Comparison of ENCODE assay signal across 8 mouse cellular contexts in the genomic region with DNA sequence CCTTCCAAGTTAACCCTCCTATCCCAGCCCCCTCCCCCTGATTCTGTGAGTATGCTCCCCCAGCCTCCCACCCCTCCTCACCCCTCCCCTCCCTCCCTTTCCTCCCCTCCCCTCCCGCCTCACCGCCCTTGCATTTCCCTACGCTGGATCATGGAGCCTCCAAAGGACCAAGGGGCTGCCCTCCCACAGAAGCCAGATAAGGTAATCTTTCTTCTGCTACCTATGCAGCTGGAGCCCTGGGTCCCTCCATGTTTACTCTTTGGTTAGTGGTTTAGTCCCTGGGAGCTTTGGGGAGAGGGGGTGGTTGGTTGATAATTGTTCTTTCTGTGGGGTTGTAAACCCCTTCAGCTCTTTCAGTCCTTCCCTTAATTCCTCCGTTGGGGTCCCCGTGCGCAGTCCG. TPM values are rescaled to one million over a fixed set of nuclear protein-coding genes. Genes with fewer than 3 reads are reported as not detected.
DNase-seq lines count a peak whose midpoint lies in the region; ATAC-seq and TF ChIP-seq lines count a peak whose summit lies in the region.

Gene Araf, plus strand, starts transcription at position 134 of the 400 bp plus-strand sequence.

- WGBS in kidney, embryonic 14.5 days: 21% methylated on average over 7 of the region's 7 CpGs
- 19% methylated on average over 7 of the region's 7 CpGs for WGBS in embryonic facial prominence, embryonic 14.5 days
- WGBS in heart, embryonic 15.5 days: 20% methylated on average over 5 of the region's 7 CpGs
- 33% methylated on average over 6 of the region's 7 CpGs for WGBS in midbrain, embryonic 15.5 days

- H3K9ac ChIP-seq in kidney, embryonic 14.5 days (ENCODE audit: low read depth, low read length): peak within 1 kb of the TSS; percentile 65
- H3K9ac ChIP-seq in ES-E14 (ENCODE audit: insufficient read depth, low read depth, low read length, poor library complexity, severe bottlenecking): peak within 1 kb of the TSS; percentile 81
- H3K9ac ChIP-seq in embryonic facial prominence, embryonic 14.5 days (ENCODE audit: low read depth, low read length): peak within 1 kb of the TSS; percentile 74
- peak within 1 kb of the TSS; percentile 50 for H3K9ac ChIP-seq in heart, embryonic 15.5 days
- peak within 1 kb of the TSS; percentile 55 for H3K9ac ChIP-seq in midbrain, embryonic 15.5 days

- peak within 1 kb of the TSS; percentile 44 for H3K4me3 ChIP-seq in kidney, embryonic 14.5 days (ENCODE audit: low read length)
- peak within 1 kb of the TSS; percentile 76 to 85 for H3K4me3 ChIP-seq in ES-E14 (ENCODE audit: insufficient read depth in 1 of 2, low read depth in 1 of 2, low read length in 2 of 2, poor library complexity in 1 of 2, severe bottlenecking in 1 of 2)
- peak within 1 kb of the TSS; percentile 45 for H3K4me3 ChIP-seq in embryonic facial prominence, embryonic 14.5 days (ENCODE audit: low read depth, low read length)
- peak within 1 kb of the TSS; percentile 51 for H3K4me3 ChIP-seq in heart, embryonic 15.5 days
- peak within 1 kb of the TSS; percentile 46 for H3K4me3 ChIP-seq in midbrain, embryonic 15.5 days

- H3K27ac ChIP-seq in kidney, embryonic 14.5 days (ENCODE audit: low read depth, low read length): peak within 1 kb of the TSS; percentile 86
- peak within 1 kb of the TSS; percentile 81 for H3K27ac ChIP-seq in ES-E14 (ENCODE audit: insufficient read depth, low read depth, low read length, poor library complexity, severe bottlenecking)
- peak within 1 kb of the TSS; percentile 94 for H3K27ac ChIP-seq in embryonic facial prominence, embryonic 14.5 days (replicated peaks; ENCODE audit: low read depth, low read length)
- H3K27ac ChIP-seq in heart, embryonic 15.5 days: peak within 1 kb of the TSS; percentile 84
- peak within 1 kb of the TSS; percentile 94 for H3K27ac ChIP-seq in midbrain, embryonic 15.5 days

- no peaks in the 10 kb centered on the region for H3K27me3 ChIP-seq in kidney, embryonic 14.5 days (ENCODE audit: control insufficient read depth, insufficient read depth, low read length)
- H3K27me3 ChIP-seq in embryonic facial prominence, embryonic 14.5 days (replicated peaks; ENCODE audit: control insufficient read depth, insufficient read depth, low read length): no peaks in the 10 kb centered on the region
- no peaks in the 10 kb centered on the region for H3K27me3 ChIP-seq in heart, embryonic 15.5 days
- no peaks in the 10 kb centered on the region for H3K27me3 ChIP-seq in midbrain, embryonic 15.5 days (replicated peaks)

- DNase-seq in kidney, postnatal 25 days: no peak
- DNase-seq in ES-E14 (ENCODE audit: low read depth, low spot score): no peak
- peak; percentile 19 for DNase-seq in embryonic facial prominence, embryonic 14.5 days (ENCODE audit: low spot score)
- no peak for DNase-seq in left cerebral cortex, postnatal 25 days (ENCODE audit: low spot score in 2 of 2)
- no peak for DNase-seq in spleen, postnatal 10 days (ENCODE audit: low spot score in 2 of 2)

- ATAC-seq in kidney, embryonic 14.5 days (ENCODE audit: low FRiP score, low TSS enrichment): peak; percentile 57
- peak; percentile 54; the same call in 1 of the 2 replicates for ATAC-seq in embryonic facial prominence, embryonic 14.5 days (ENCODE audit: low read depth)
- no peak for ATAC-seq in heart, embryonic 15.5 days (replicated peaks; ENCODE audit: insufficient number of reproducible peaks, insufficient read depth, low FRiP score, low read depth)
- peak; percentile 78 for ATAC-seq in midbrain, embryonic 15.5 days (replicated peaks)

- in situ Hi-C loops in ES-E14 (cut with MboI; ENCODE audit: low sequenced_read_pairs in 2 of 2, unreplicated experiment in 2 of 2): no loop called here

- intact Hi-C loops in left cerebral cortex, postnatal 25 days (cut with DNase I): no loop called here

- H3K4me2 ChIP-seq in kidney, embryonic 14.5 days (replicated peaks; ENCODE audit: low read depth, low read length): peak within 1 kb of the TSS; percentile 39
- H3K4me2 ChIP-seq in embryonic facial prominence, embryonic 14.5 days (ENCODE audit: low read depth, low read length): peak within 1 kb of the TSS; percentile 53
- peak within 1 kb of the TSS; percentile 64 for H3K4me2 ChIP-seq in heart, embryonic 15.5 days
- H3K4me2 ChIP-seq in midbrain, embryonic 15.5 days: peak within 1 kb of the TSS; percentile 51

- no peaks in the 10 kb centered on the region for H3K4me1 ChIP-seq in kidney, embryonic 14.5 days (ENCODE audit: control insufficient read depth, insufficient read depth, low read length)
- H3K4me1 ChIP-seq in ES-E14 (ENCODE audit: control insufficient read depth in 2 of 2, insufficient read depth in 2 of 2, low read length in 2 of 2, poor library complexity in 1 of 2): peaks cover 1% of the 10 kb centered on the region in 2 experiments; a peak in 1 of 4 replicates
- no peaks in the 10 kb centered on the region for H3K4me1 ChIP-seq in embryonic facial prominence, embryonic 14.5 days (ENCODE audit: control insufficient read depth, insufficient read depth, low read length)
- no peaks in the 10 kb centered on the region for H3K4me1 ChIP-seq in heart, embryonic 15.5 days (replicated peaks)
- no peaks in the 10 kb centered on the region for H3K4me1 ChIP-seq in midbrain, embryonic 15.5 days

- no peaks in the 10 kb centered on the region; the same call in 1 of the 2 replicates for H3K36me3 ChIP-seq in kidney, embryonic 14.5 days (ENCODE audit: control insufficient read depth, insufficient read depth, low read length)
- H3K36me3 ChIP-seq in ES-E14 (ENCODE audit: control insufficient read depth, insufficient read depth, low read length, poor library complexity, severe bottlenecking): no peaks in the 10 kb centered on the region; the same call in 1 of the 2 replicates
- H3K36me3 ChIP-seq in embryonic facial prominence, embryonic 14.5 days (ENCODE audit: control insufficient read depth, insufficient read depth, low read length): no peaks in the 10 kb centered on the region
- no peaks in the 10 kb centered on the region for H3K36me3 ChIP-seq in heart, embryonic 15.5 days
- H3K36me3 ChIP-seq in midbrain, embryonic 15.5 days (replicated peaks): no peaks in the 10 kb centered on the region

- no peaks in the 10 kb centered on the region for H3K9me3 ChIP-seq in kidney, embryonic 14.5 days (ENCODE audit: control insufficient read depth, low read length)
- no peaks in the 10 kb centered on the region for H3K9me3 ChIP-seq in ES-E14 (ENCODE audit: control insufficient read depth, insufficient read depth, low read depth, low read length)
- H3K9me3 ChIP-seq in embryonic facial prominence, embryonic 14.5 days (ENCODE audit: control insufficient read depth, low read length): no peaks in the 10 kb centered on the region
- H3K9me3 ChIP-seq in heart, embryonic 15.5 days (replicated peaks): no peaks in the 10 kb centered on the region
- no peaks in the 10 kb centered on the region for H3K9me3 ChIP-seq in midbrain, embryonic 15.5 days

TF ChIP-seq in ES-E14, 5 proteins besides CTCF, POLR2A, EP300 and RAD21:
- TF ChIP-seq ZNF384 (IDR thresholded peaks at IDR 0.05; ENCODE audit: low read depth, low read length): no peak
- no peak for TF ChIP-seq HCFC1 (IDR thresholded peaks at IDR 0.05; ENCODE audit: borderline replicate concordance, insufficient read depth, low read length)
- no peak for TF ChIP-seq CHD2 (IDR thresholded peaks at IDR 0.05; ENCODE audit: low read depth, low read length)
- no peak for TF ChIP-seq MAFK (IDR thresholded peaks at IDR 0.05; ENCODE audit: insufficient read depth, low read depth, low read length)
- TF ChIP-seq ZC3H11A (IDR thresholded peaks at IDR 0.05; ENCODE audit: borderline replicate concordance, low read depth, low read length): no peak

RNA-seq across cellular contexts. Expression of gene Araf, which starts in this region (rescaled TPM):
- polyA plus RNA-seq in kidney, embryonic 14.5 days (2014; fragmentation: Nextera tagmentation; extraction: Ambion mirVana): 94.0 and 103 TPM in 2 replicates
- 81.8 and 93.1 TPM in 2 replicates for total RNA-seq in ES-E14 (2012; rRNA removed)
- 91.1 and 95.0 TPM in 2 replicates for polyA plus RNA-seq in embryonic facial prominence, embryonic 14.5 days (2014; fragmentation: Nextera tagmentation; extraction: Ambion mirVana)
- 90.0 and 103 TPM in 2 replicates for polyA plus RNA-seq in heart, embryonic 15.5 days (2015; fragmentation: Nextera tagmentation; extraction: Ambion mirVana)
- 100 to 1,000 TPM; 183 to 190 TPM for total RNA-seq in left cerebral cortex, postnatal 25 days (2021)
- polyA plus RNA-seq in midbrain, embryonic 15.5 days (2015; fragmentation: Nextera tagmentation; extraction: Ambion mirVana): 365 and 380 TPM in 2 replicates
